Mouse (Mus musculus): ENCODE results near the gene Foxs1. TPM values are rescaled to one million over a fixed set of nuclear protein-coding genes. Genes with fewer than 3 reads are reported as not detected.

The Foxs1 gene
- polyA plus RNA-seq (2015; fragmentation: Nextera tagmentation; extraction: Ambion mirVana), result 4.0 and 4.3 TPM in 2 replicates

DNA sequence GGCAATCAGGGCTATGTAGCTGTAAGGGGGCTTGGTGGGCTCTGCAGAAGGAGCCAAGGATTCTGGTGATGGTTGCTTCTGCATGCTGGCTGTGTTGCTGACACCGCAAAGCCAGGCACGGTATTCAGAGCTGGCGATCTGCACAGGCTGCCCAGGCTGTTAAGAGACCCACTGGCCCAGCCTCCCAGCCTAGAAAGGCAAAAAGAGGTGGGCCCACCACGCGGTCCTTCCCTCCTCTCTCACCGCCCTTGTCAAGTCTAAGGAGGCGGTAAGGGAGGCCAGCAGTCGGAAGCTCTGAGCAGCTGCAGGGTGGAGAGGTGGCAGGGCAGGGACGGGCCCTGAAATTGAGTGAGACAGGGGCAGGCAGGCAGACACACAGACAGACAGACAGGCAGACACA lies at the start of gene Foxs1:
Gene Foxs1, minus strand, starts transcription at position 161 of the 400 bp plus-strand sequence.
- no peak for ATAC-seq (ENCODE audit: low FRiP score)
- Histone ChIP-seq H3K9ac (replicated peaks) (no peak within 1 kb of the TSS), H3K4me2 (no peak within 1 kb of the TSS), H3K27ac (replicated peaks) (no peak within 1 kb of the TSS), H3K4me3 (replicated peaks) (peak within 1 kb of the TSS; percentile 10; the same call in 1 of the 2 replicates), H3K27me3 (replicated peaks) (peaks cover 9% of the 10 kb centered on the region; the same call in 1 of the 2 replicates), H3K9me3 (replicated peaks) (no peaks in the 10 kb centered on the region), H3K4me1 (no peaks in the 10 kb centered on the region), H3K36me3 (no peaks in the 10 kb centered on the region)
- WGBS, result 38% methylated on average over 9 of the region's 9 CpGs

DNA sequence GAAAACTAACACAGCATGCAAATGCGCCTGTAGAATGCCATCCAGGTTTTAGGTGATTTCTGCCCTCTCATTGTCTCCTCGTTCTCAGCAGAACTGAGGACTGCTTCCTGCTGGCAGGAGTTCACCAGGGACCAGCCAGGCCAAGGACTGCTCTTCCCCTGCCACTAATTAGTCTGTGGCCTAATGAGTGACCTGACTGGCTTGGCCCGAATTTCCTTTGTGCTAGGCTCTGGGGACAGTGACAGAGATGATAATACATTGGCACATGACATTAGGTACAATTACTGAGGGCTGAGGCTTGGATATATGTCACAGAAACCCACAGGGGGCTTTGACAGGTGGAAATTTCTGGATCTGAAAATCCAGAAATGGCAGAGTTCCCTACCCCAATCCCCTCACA lies 44.0 kb upstream of the Foxs1 start:
- WGBS, result 52% methylated on average over 3 of the region's 3 CpGs
- H3K27me3 ChIP-seq (replicated peaks), result no peaks in the 10 kb centered on the region
- no peaks in the 10 kb centered on the region for H3K4me1 ChIP-seq
- no peaks in the 10 kb centered on the region for H3K36me3 ChIP-seq
- no peak overlapping the region for H3K4me2 ChIP-seq
- no peaks in the 10 kb centered on the region for H3K9me3 ChIP-seq (replicated peaks)
- no peak for ATAC-seq (ENCODE audit: low FRiP score)
- no peak overlapping the region for H3K4me3 ChIP-seq (replicated peaks)
- H3K9ac ChIP-seq (replicated peaks), result no peak overlapping the region
- H3K27ac ChIP-seq (replicated peaks), result no peak overlapping the region

DNA sequence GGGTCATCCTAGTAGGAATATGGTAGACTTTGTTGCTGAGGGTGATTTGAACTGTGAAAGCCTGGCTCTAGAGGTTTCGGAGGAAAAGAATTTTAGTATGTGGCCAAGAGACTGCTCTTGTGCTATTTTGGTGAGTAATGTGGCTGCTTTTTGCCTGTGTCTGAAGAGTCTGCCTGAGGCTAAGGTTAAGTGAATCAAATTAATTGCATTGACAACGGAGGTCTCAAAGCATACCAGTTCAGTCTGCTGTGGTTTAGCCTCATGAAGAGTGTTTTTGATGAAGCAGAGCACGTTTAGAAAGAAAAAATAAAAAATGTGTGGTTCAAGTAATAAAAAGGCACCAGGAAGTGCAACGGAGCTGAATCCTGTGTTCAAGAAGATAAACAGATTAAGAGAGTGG lies 32.5 kb upstream of the Foxs1 start:
- no peaks in the 10 kb centered on the region for H3K36me3 ChIP-seq
- no peak overlapping the region for H3K4me2 ChIP-seq
- H3K27me3 ChIP-seq (replicated peaks), result 0 out of 2 replicates have a peak, but pooled peaks cover under 1% of the 10 kb centered on the region
- H3K4me3 ChIP-seq (replicated peaks), result no peak overlapping the region
- no peak overlapping the region for H3K27ac ChIP-seq (replicated peaks)
- H3K9me3 ChIP-seq (replicated peaks), result no peaks in the 10 kb centered on the region
- WGBS, result 73% methylated on average over 4 of the region's 4 CpGs
- no peak for ATAC-seq (ENCODE audit: low FRiP score)
- H3K4me1 ChIP-seq, result 0 out of 2 replicates have a peak, but pooled peaks cover 3% of the 10 kb centered on the region
- no peak overlapping the region for H3K9ac ChIP-seq (replicated peaks)

DNA sequence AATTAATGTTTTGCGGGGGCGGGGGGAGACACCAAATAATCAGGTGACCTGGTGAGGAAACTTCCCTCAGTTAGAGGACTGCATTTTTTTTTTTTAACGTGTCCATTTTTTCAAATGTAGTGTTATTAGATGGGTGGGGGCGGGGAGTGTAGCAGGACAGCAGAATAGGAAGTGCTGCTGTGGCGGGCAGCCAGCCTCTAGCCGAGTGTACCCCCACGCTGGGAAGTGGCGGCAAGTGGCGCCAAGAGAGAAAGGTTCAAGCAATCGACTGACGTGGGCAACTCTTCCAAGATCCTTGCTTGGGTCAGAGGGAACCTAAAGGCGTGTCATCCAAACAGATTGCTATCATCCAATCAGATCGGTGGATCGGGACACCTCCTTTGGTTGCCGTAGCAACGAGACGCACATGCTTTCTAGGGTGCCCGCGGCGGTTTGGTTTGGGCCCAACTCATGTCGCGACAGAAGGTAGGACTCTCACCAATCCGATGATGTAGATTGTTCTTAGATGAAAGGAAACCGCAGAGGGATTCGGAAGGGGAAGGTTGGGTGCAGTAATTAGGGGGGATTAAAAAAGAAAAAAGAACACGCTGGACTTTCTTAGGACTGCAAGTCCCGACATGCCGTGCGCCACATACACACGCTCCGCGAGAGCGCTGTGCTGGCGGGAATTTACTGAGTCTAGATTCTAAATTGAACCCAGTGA lies 29.2 kb upstream of the Foxs1 start, which contains the start of gene Ttll9:
Gene Ttll9, plus strand, starts transcription at position 395 of the 703 bp plus-strand sequence.
- no peaks in the 10 kb centered on the region for H3K9me3 ChIP-seq (replicated peaks)
- peak; percentile 93 for ATAC-seq (ENCODE audit: low FRiP score)
- H3K27ac ChIP-seq (replicated peaks), result no peak within 1 kb of the TSS; the same call in 1 of the 2 replicates
- 0 out of 2 replicates have a peak, but pooled peaks cover 3% of the 10 kb centered on the region for H3K4me1 ChIP-seq
- peak within 1 kb of the TSS; percentile 80 for H3K4me2 ChIP-seq
- WGBS, result 2% methylated on average over 34 of the region's 34 CpGs
- H3K4me3 ChIP-seq (replicated peaks), result peak within 1 kb of the TSS; percentile 52
- peaks cover 3% of the 10 kb centered on the region; the same call in 1 of the 2 replicates for H3K27me3 ChIP-seq (replicated peaks)
- H3K9ac ChIP-seq (replicated peaks), result peak within 1 kb of the TSS; percentile 34
- H3K36me3 ChIP-seq, result no peaks in the 10 kb centered on the region

DNA sequence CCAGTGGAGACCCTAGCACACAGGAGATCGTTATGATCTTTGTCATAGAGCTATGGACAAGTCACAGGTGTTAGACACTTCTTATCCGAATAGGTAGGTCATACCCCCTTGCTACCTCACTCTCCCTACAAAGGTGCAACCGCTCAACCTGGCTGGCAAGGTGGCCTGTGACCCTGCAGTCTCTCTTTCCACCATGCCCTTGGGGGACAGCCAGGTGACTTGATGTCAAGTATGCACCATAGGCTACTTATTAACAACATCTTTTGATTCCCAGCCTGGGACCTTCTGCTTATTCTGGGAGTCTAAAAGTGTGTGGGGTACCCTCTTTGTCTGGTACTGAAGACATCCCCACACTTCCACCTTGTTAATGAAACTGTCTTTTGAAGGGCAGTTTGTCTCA lies 25.1 kb upstream of the Foxs1 start:
- no peaks in the 10 kb centered on the region for H3K9me3 ChIP-seq (replicated peaks)
- no peak overlapping the region for H3K4me3 ChIP-seq (replicated peaks)
- WGBS, result 76% methylated on average over 3 of the region's 3 CpGs
- H3K27me3 ChIP-seq (replicated peaks), result peaks cover 7% of the 10 kb centered on the region; the same call in 1 of the 2 replicates
- no peak for ATAC-seq (ENCODE audit: low FRiP score)
- H3K27ac ChIP-seq (replicated peaks), result no peak overlapping the region
- H3K4me2 ChIP-seq, result no peak overlapping the region
- no peaks in the 10 kb centered on the region for H3K36me3 ChIP-seq
- no peak overlapping the region for H3K9ac ChIP-seq (replicated peaks)
- 0 out of 2 replicates have a peak, but pooled peaks cover 3% of the 10 kb centered on the region for H3K4me1 ChIP-seq

DNA sequence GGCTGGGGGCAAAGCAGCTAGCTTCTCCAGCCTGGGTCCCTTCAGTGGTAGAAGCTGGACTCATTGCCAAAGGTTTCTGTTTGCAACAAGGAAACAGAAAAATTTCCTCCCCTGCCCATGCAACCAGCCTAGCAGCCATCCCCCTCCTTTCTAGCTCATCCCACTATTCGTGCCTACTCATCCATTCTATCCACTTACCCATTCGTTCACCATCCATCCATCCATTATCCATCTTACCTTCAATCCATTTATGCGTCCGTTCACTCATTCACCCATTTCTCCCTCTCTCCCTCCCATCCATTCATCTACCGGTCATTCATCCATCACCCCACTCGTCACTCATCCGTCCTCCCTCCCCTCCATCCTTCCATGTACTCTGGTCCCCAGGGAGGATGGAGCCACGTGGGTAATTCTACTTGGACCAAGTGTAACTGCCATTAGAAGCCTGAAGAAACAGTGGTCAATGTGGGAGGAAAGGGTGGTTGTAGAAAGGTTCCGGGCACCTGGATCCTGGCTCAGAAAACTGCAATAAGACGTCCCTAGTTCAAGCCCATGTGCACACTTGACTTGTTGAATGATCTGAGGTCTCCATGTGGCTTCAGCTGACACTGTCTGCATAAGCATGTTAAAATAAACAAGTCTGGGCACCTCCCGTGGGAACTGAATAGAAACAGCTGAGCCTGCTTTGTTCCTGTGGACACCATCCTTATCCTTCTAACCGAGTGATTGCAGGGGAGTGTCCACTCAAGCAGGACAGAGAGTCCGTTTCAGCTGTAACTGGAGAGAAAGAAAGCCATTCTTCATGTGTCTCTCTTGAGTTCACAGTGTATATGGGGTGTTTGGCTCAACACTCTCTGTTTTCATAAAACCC lies 19.1 kb upstream of the Foxs1 start:
- H3K36me3 ChIP-seq, result peaks cover 4% of the 10 kb centered on the region; the same call in 1 of the 2 replicates
- H3K4me2 ChIP-seq, result peak overlapping the region; percentile 85
- H3K27me3 ChIP-seq (replicated peaks), result peaks cover 19% of the 10 kb centered on the region
- peak; percentile 54 for ATAC-seq (ENCODE audit: low FRiP score)
- no peaks in the 10 kb centered on the region for H3K9me3 ChIP-seq (replicated peaks)
- peak overlapping the region; percentile 66 for H3K4me3 ChIP-seq (replicated peaks)
- peaks cover 24% of the 10 kb centered on the region for H3K4me1 ChIP-seq
- peak overlapping the region; percentile 69 for H3K9ac ChIP-seq (replicated peaks)
- peak overlapping the region; percentile 82 for H3K27ac ChIP-seq (replicated peaks)
- WGBS, result 11% methylated on average over 13 of the region's 13 CpGs

DNA sequence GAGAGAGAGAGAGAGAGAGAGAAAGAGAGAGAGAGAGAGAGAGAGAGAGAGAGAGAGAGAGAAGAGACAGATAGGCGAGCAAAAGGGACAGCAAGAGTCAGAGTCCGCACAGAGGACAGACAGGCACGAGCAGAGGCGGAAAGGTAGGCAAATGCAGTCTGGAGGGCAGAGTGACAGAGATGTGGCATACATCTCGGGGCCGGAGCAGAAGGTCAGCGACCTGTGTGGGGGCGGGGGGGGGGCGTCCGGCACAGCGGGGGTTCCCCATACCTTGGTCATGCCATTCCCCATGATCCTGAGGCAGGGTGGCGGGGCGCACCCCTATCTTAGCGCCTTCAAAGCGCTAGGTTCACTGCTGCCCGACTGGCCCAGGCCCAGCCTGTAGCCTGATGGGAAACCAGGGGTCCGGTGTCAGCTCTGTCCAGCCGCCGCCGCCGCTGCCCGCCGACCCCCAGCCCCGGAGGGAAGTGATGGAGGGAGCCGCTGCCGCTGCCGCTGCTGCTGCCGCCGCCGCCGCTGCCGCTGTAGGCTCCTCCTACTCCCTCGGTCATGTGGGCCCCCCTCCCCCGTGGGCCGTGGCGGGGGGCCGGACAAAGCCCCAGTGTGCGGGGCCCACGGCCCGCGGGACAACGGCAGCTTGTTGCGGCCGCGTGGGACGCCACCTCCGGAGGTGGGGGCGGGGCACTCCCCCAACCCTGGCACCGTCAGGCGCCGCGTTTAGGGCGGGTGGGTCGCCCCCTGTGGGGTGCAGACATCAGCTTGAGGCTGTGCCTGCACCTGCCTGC lies 18.2 kb upstream of the Foxs1 start, which contains the start of gene Dusp15:
Gene Dusp15, minus strand, starts transcription at position 634 of the 785 bp plus-strand sequence.
- Histone ChIP-seq H3K9ac (replicated peaks) (peak within 1 kb of the TSS; percentile 69), H3K4me2 (peak within 1 kb of the TSS; percentile 85), H3K4me3 (replicated peaks) (peak within 1 kb of the TSS; percentile 66), H3K27ac (replicated peaks) (peak within 1 kb of the TSS; percentile 82), H3K36me3 (peaks cover 4% of the 10 kb centered on the region; the same call in 1 of the 2 replicates), H3K27me3 (replicated peaks) (peaks cover 20% of the 10 kb centered on the region), H3K9me3 (replicated peaks) (no peaks in the 10 kb centered on the region), H3K4me1 (peaks cover 26% of the 10 kb centered on the region)
- ATAC-seq (ENCODE audit: low FRiP score), result peak; percentile 81
- under 1% methylated on average over 48 of the region's 54 CpGs for WGBS

DNA sequence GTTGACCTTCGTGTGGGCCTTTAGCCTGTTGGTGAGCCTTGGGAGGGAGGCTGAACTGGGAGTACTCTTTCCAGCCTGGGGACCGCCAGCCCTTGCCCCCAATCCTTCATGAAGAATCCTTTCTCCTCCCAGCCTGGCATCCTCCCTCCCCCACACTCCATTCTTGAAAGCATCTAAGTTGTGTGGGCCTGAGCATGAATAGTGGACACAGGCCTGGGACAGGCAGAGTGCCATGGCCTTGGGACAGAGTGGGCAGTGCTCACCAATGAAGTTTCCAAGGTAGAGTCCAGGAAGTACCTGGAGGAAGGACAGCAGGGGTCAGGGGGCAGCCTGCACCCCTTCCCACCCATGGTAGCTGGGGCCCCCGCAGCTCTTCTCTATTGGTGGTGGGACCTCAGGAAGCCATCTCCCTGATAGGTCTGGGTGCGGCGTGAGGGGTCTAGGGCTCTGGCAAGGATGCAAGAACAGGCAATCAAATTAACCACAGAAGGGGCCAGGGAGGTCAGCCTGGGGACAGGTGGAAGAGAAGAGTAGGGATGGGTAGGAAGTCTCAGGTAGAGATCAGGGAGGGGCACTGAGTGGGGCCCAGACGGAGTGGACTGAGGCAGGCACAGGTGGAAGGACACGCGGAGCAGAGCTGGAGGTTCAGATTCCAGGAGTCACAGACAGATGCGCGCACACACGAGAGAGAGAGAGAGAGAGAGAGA lies 17.5 kb upstream of the Foxs1 start:
- peaks cover 26% of the 10 kb centered on the region for H3K4me1 ChIP-seq
- H3K27me3 ChIP-seq (replicated peaks), result peaks cover 28% of the 10 kb centered on the region
- no peak overlapping the region for H3K27ac ChIP-seq (replicated peaks)
- peaks cover 4% of the 10 kb centered on the region; the same call in 1 of the 2 replicates for H3K36me3 ChIP-seq
- peak overlapping the region; percentile 85 for H3K4me2 ChIP-seq
- peak overlapping the region; percentile 69 for H3K9ac ChIP-seq (replicated peaks)
- WGBS, result 36% methylated on average over 11 of the region's 11 CpGs
- no peaks in the 10 kb centered on the region for H3K9me3 ChIP-seq (replicated peaks)
- H3K4me3 ChIP-seq (replicated peaks), result peak overlapping the region; percentile 66
- peak; percentile 26; the same call in 1 of the 2 replicates for ATAC-seq (ENCODE audit: low FRiP score)

DNA sequence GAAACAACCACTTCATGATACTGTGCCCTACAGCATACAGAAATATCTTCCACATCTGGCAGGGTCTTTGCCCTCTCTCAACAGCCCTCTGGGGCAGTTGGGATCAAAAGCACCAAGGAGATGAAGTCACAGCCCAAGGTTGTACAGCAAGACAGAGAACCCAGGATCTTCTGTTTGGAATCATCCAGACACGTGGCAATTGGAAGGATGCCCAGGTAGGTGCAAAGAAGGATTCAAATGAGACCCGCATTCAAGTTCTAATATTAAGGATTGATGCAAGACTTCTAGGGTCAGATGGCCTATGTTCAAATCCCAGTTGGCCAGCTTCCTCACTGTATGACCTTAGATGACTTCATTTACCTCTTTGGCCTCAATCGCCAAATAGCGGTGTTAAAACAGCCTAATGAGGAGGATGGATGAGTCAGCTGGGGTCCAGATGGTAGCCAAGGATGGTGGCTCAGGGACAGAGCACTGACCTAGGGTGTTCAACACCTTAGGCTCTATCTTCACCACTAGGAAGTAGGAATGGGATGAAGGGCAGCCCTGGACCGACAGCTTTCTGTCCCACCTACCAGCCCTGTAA lies 15.5 kb upstream of the Foxs1 start:
- ATAC-seq (ENCODE audit: low FRiP score), result no peak
- Histone ChIP-seq H3K9ac (replicated peaks) (no peak overlapping the region), H3K27ac (replicated peaks) (no peak overlapping the region), H3K27me3 (replicated peaks) (peaks cover 44% of the 10 kb centered on the region), H3K9me3 (replicated peaks) (no peaks in the 10 kb centered on the region), H3K4me2 (no peak overlapping the region), H3K4me1 (peaks cover 29% of the 10 kb centered on the region), H3K4me3 (replicated peaks) (no peak overlapping the region), H3K36me3 (peaks cover 4% of the 10 kb centered on the region; the same call in 1 of the 2 replicates)
- WGBS, result 89% methylated on average over 5 of the region's 5 CpGs

DNA sequence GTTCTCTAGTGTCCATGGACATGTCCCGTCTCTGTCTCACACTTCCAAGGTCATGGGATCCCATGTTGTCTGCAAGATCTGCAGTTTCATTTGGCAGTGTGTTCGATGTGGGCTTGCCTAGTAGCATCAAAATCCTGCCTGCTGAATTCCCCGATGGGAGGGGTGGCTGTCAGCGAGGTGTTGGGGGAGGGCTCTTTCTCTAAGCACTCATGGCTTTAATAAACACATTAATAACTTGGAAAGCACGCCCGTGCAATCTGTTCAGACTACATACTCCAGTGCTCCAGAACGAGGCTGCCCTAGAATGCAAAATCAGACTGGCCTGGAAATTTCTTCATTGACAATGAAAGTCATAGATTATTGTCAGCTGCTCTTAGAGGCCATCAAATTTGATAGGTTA lies 14.1 kb upstream of the Foxs1 start:
- H3K27me3 ChIP-seq (replicated peaks), result peaks cover 58% of the 10 kb centered on the region
- no peak overlapping the region for H3K9ac ChIP-seq (replicated peaks)
- peaks cover 4% of the 10 kb centered on the region; the same call in 1 of the 2 replicates for H3K36me3 ChIP-seq
- no peak for ATAC-seq (ENCODE audit: low FRiP score)
- 53% methylated on average over 7 of the region's 7 CpGs for WGBS
- H3K27ac ChIP-seq (replicated peaks), result no peak overlapping the region
- H3K4me3 ChIP-seq (replicated peaks), result no peak overlapping the region
- H3K4me1 ChIP-seq, result peaks cover 37% of the 10 kb centered on the region
- H3K9me3 ChIP-seq (replicated peaks), result no peaks in the 10 kb centered on the region
- no peak overlapping the region for H3K4me2 ChIP-seq
